Mouse (Mus musculus): ENCODE results near the gene Klhdc4.

Klhdc4 gene

DNA sequence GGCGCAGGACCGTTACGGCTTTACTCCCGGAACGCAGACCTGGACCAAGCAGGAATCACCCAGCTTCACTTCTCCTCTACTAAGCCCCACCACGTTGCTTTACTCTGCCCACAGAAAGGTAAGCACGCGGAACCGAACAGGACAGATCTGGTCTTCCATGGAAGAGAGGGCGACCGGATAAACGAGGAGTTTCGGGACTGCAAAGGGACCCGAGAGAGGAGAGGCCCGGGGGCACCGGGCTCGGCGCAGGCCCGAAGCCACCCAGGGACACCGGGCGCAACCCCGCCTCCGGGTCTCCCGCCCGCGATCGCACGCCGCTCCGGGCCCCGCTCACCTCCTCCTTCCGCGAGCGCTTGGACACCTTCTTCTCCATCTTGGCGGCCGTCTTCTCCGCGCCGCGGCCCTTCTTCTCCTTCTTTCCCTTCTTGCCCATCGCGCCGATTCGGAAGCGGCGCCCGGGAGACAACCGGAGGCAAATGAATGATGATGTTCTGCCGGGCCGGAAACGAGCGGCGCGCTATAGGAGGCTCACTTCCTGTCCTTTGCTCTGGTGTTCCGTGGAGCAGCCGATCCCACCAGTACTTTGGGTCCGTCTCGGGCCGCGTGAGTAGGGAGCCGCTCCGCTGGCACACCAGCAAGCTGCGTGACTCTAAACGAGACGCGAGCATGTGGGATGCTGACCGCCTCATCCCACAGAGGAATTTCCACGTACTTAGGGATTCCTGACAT is at the start of gene Klhdc4:
TSS of gene Klhdc4 (minus strand) at position 522 of the 729 bp plus-strand sequence.
- peak; percentile 90 for DNase-seq (ENCODE audit: low read depth, low spot score)

DNA sequence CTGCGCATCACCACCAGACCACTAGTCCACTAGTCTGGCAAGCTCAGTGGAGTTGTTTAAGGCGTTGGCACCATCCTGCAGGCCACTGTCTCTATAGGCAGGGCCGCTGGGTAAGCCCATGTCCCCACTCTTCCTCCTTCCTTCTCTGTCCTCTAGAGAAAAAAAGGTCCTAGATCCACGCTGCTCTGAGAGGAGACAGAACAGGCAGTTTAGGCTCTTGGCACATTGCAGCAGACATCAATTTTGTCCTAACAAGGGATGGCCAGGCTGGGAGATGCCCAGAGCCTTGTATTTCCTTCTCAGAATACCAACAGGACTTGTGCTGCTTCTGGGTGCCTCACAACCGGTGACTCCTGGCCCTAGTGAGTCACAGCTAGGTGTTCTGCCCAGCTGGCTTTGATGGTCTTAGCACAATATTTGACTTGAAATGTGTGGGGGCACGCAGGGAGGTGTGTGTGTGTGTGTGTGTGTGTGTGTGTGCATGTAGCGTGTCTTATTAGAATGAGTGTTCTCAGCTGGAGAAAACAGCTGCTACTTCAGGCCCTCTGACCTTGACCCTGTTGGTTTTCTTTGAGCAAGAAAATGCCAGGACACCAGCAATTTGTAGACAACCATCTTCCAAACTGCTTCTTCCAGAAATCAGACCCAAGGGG is 48.6 kb upstream of the Klhdc4 start:
- no peak for DNase-seq (ENCODE audit: low read depth, low spot score)

DNA sequence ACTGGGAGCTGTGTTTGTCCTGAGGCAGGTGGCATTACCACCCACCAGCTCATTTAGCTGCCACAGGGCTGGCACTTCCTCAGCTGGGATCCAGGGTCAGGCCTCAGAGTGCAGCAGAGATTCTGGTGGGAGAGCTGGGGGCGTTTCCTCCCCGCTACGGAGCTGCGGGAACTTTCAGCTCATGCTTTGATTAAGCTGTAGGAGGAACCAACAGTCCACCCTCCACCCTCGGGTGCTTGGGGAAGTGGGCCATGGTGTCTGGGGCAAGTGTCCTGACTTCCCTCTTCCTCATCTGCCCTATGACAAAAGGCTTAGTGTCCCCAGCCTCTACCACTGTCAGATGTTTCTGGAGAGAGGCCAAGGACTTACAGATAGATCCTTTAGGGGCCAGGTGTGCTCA is 47.8 kb upstream of the Klhdc4 start:
- no peak for DNase-seq (ENCODE audit: low read depth, low spot score)

DNA sequence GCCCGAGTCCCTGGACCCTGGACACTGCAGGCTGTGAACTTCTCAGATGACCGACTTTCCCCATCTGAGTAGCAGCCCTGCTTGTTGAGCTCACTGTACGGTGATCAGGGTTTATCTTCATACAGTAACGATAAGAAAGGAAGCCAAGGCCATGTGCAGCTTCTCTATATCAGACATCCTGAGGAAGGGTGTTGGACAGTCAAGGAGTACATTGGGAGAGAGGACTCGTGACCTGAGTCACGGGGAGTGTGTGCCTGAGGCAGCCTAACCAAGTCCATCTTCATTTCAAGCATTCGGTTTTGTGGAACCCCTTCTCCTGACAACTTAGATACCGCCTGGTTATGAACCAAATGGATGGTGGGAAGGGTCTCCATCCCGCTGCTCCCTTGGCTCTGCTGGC is 46.1 kb upstream of the Klhdc4 start:
- DNase-seq (ENCODE audit: low read depth, low spot score), result no peak

DNA sequence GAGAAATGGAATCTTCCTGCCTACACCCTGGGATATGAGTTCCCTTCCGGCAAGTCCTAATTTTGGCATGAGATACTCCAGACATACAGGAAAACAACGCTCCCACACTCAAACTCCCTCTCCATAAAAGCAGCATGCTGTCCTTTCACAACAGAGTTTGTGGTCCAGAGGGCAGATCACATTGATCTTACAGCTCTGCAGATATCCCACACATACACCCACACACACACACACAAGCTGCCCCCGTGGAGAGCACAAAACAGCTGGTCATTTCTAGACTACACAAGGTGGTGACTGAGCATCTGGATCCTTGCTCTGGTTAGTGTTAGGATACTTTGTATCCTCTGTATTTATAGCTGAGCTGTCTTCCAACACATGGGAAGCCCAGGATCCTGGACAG is 45.7 kb upstream of the Klhdc4 start:
- peak; percentile 49 for DNase-seq (ENCODE audit: low read depth, low spot score)

DNA sequence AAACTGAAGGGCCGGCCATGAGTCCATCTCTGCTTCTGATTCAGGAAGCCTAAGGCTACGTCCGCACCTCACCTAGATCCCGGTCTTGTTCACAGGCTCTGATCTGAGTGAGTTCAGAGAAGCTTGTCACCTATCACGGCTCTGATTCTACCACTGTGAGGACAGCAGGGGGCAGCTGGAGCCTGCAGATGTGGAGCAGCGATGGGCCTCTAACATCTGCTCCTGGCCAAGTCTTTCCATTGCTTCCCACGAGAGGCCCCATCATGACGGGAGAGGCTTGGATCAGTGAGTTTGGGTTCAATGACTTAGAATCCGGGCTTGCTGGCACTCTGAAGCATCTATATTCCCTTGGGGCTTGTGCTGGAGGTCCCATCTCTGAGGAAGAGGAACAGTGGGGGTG is 44.7 kb upstream of the Klhdc4 start:
- DNase-seq (ENCODE audit: low read depth, low spot score), result no peak

DNA sequence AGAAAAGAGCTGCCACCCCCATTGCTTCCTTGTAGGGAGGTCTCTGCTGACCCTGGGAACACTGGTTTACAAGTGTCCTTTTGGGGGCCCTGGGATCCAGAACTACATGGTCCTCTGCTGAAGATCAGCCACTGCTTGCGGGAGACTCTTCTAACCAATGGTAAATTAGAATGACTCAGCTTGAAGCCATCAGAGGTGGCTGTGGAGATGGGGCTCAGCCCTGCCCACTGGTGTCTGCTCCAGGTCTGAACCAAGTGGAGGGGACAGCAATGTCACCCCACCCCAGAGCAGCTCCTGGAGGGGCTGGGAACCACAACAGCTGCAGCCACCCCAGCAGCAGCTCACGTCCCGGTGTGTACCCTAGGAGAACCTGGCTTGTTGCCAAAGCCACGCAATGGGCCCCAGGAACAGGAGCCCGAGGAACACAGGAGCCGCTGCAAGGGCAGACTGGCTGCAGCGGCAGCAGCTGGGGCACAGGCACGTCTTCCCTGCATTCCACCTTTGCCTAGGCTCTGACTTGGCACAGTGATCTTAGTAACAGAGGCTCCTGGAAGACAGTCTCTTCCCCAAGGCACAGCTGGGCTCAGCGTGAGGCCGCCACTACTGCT is 42.6 kb upstream of the Klhdc4 start:
- DNase-seq (ENCODE audit: low read depth, low spot score), result no peak

DNA sequence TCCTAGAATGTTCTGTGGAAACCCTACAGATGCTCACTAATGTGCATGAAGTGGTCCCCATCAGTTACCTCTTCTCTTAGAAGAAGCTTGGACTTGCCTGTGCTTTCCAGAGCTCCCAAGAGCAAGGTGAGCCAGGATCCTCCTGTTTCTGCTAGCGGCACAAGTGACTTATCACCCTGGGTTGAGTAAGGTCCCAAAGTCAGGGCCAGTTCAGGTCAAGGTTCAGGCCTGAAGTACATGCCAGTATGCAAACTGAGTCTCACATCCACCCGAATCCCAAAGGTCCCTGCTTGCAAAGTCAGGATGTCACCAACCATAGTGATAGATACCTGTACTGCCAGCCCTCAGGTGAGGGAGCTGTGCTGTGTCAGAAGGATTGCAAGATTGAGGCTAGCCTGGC is 40.8 kb upstream of the Klhdc4 start:
- DNase-seq (ENCODE audit: low read depth, low spot score), result no peak

DNA sequence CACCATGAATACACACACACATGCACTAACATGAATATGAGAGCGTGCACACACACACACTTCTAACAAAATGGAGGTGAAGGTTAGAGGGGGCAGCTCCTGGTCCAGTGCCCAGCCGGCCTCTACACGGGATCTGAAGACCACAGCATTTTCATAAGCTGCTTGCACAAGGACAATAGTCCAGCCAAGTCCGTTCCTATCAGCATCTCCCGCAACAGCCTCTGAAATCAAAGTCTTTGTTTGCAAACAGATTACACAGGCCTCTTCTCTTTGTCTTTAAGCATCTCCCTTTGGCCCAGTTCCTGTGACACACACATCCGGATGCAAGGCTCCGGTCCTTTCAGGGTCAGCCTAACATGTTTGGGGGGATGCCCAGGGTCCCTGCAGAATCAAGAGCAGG is 39.5 kb upstream of the Klhdc4 start:
- no peak for DNase-seq (ENCODE audit: low read depth, low spot score)

DNA sequence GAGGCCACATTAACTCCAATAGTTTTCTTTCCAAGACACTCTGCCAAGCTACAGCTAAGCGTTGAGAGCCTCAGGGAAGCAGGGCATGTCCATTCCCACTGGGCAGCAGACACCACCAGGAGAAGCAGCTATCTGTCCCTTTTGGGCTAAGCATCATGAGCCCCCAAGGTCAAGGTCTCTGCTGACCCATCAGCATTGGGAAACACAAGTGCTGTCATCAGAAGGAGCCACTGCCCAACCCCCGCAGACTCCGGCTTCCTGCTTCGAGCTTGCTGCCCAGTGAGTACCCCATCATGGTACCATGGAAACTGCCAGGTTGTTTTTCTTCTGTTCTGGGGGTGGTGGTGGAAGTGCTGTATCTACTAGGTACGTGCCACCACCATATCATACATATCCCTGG is 38.8 kb upstream of the Klhdc4 start:
- DNase-seq (ENCODE audit: low read depth, low spot score), result no peak

DNA sequence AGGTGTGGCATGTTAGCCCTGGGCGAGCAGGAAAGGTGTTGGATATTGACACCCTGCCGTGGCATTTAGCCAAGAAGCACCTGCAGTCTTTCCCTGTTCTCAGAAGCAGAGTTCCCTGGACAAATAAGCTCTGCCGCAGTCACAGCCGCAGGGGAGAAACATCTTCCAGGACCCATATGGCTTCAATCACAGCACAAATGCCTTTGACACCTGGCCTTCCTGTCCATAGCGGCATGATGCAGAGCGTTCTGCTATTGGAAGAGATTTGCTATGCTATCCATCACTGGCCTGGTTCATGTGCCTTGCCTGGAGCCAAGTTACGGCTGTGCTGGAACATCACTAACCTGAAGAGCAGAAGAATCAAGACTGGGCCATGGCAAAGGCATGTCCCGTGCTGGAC is 36.0 kb upstream of the Klhdc4 start:
- no peak for DNase-seq (ENCODE audit: low read depth, low spot score)

DNA sequence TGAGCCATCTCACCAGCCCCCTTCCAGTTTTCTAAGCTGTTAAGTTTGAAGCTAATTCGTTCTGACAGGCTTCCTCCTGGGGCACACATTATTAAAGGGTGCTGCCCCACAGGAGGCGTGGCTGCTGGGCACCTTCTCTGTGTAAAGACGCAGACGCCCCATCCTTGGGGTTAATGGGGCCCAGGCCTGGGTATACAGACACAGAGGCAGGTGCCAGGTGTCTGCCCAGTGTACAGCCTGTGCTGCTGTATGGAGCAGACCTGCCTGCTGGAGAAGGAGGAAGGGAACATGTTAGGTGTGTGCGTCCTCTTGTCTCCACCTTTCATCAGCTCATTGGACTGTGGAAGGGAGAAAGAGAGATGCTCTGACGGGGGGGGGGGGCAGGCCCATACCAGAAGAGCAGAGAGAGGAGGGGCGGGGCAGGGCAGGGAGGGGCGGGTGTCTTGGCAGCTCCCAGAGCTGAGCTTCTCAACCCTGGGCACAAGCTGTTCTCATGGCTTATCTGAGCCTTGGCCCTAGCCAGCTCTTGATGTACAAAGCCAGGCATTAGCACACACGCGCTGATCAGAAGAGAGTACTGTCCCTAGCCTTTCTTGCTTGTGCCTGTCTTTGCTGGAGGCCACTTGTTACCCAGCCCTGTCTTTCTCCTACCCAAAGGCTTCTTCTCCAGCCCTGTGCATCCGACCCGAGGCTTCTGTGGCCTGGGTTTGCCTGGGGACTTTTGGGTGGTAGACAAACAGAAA is 32.6 kb upstream of the Klhdc4 start:
- no peak for DNase-seq (ENCODE audit: low read depth, low spot score)

DNA sequence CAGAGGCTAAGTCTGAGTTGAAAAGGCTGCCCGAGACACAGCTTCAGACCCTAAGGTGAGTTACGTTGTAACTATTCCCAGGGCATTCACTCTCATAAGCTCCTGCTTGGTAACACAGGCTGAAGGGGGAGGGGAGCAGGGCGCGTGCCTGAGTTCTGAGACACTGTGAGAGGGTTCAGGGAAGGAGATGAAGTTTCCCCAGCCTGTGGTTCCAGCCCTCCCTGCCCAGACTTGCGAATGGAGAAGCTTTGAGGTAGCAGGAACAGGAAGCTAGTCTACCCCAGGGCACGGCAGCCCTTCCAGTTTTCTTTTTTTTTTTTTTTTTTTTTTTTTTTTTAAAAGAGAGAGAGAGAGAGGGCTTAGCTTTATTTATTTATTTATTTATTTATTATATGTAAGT is 31.9 kb upstream of the Klhdc4 start:
- DNase-seq (ENCODE audit: low read depth, low spot score), result no peak

DNA sequence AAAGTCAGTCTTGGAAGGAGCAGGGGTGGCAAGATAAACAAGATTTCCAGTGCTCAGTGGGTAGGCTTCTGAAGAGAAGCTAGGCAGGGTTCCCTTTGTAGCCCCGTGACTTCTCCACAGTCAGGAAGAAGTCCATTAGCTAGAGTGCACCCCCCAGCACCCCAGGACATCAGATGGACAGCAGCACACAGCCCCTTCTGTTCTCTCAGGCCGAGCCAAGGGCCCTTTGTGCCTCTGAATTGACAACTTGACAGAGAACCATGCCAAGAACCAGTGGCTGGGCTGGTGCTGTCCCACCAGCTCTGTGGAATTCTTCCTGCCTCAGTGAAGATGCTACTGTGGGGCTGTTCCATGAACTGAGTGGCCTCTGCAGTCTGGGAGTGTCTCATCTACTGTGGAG is 28.4 kb upstream of the Klhdc4 start:
- DNase-seq (ENCODE audit: low read depth, low spot score), result no peak

DNA sequence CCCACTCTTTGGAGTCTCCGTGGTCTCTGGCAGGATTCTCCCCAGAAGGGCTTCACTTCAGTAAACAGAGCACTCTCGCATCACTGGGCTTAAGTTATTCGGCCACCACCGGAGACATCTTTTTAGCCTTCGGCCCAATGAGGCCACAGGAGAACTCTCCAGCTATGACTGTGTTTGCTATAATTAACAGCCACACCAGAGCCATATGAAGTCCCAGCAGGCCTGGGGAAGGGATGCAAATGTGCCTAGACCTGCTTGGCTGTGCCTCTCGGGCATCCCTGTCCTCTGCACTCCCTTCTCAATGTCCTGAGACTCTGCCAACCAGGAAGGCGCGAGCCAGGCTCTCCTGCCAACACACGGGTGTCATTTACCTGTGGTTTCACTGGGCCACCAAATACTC is 28.0 kb upstream of the Klhdc4 start:
- DNase-seq (ENCODE audit: low read depth, low spot score), result no peak

DNA sequence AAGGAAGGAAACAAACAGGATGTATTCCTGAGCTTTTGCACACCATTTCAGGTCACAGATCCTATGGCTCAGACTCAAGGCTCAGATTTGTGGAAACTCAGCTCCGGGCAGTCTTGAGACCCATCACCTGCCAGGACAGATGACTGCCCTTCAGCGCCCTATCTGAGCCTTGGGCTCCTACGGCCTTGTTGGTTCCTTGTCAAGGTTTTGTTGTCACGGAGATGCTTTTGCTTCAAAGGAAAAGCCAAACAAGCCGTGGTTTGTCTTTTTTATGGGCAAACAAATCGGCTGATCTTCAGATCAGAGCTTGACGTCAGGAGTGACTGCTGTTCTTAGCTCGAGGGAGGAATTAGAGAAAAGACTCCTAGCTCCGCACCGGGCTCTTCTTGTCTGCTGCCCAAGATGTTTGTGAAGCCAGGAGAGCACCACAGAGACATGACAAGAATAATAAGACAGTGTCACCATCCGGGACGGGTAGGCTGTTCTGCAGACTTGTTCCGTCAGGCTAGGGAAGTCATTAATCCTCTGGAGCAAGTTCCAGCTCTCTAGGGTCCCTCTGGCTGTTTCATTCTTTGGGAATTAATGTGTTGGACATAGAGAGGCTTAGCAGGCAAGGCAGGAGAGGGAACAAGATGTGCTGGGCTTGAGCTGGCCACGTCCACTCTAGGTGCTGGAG is 26.8 kb upstream of the Klhdc4 start:
- DNase-seq (ENCODE audit: low read depth, low spot score), result no peak

DNA sequence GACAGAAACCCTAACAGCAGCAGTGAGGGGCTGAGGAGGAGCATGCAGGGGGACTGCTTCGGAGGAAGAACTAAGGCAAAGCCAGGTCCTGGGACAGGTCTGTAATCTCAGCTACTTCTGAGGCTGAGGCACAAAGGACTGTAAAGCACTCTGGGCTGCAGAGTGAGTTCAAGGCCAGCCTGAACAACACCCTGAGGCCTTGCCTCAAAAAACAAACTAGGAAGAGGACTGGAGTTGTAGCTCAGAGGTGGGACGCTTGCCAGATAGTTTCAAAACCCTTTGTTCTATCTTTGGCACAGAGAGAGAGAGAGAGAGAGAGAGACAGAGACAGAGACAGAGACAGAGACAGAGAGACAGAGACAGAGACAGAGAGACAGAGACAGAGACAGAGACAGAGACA is 24.2 kb upstream of the Klhdc4 start:
- no peak for DNase-seq (ENCODE audit: low read depth, low spot score)

DNA sequence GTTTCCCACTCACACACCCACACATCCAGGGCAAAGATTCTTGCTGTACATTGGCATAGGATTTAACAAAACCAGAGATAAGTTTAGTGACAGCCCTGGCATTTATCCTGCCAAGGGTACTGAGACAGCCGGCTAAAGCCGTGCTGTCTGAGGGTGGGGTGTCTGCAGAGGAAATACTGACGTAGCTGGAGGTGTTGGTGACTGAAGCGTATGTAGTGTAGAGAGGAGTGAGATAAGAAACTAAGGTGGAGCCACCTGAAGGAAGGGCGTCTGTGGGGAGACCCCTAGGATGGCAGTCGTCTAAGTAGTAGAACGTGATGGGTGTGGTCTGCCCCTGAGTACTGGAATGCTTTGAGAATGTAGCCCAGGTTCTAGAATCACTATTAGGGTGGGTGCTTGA is 23.1 kb upstream of the Klhdc4 start:
- DNase-seq (ENCODE audit: low read depth, low spot score), result no peak

DNA sequence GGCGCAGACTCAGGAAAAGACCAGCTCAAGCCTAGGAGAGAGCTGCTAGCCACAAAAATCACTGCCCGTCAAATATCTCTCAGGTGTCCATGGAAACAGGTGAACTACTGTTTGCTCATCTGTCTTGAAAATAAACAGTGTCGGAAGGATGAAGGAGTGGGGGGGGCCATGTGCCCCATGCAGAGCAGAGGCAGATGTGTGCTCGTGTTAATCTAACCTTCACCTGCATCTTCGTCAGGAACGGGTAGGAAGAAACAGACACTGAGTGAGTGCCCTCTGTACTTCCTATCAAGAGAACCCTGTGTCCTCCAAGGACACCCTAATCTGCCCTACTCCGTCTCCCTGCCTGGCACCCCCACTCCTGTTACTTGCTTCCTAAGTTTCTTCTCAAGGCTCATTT is 22.3 kb upstream of the Klhdc4 start:
- DNase-seq (ENCODE audit: low read depth, low spot score), result no peak

DNA sequence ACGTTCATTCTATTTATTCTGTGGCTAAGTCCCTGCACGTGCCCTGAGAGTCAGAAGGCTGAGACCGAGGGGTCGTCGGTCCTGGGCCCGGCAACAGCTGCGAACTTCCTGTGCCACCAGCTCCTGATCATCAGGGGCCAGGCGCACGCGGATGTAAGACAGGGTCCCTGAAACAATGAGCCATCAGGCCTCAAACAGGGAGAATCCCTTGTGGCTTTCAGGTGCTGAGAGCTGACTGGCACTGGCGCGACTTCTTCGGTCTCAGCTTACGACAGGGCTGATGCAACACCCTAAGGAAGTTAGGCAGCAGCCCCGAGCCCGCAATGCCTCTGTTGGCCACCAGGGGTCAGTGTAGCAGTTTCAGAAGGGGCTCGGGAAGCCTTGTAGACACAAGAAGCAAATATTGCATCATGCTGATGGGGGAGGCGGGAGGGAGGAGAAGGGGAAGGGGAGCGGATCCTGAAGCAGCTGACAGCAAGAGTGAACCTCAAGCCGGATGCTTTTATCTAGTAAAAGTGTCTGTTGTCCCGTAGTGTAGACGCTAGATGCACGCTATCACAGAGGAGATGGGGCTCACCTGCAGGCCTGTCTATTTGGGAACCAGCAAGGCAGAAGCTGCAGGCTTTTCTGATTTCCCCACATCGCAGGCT is 21.6 kb upstream of the Klhdc4 start:
- DNase-seq (ENCODE audit: low read depth, low spot score), result peak; percentile 92

DNA sequence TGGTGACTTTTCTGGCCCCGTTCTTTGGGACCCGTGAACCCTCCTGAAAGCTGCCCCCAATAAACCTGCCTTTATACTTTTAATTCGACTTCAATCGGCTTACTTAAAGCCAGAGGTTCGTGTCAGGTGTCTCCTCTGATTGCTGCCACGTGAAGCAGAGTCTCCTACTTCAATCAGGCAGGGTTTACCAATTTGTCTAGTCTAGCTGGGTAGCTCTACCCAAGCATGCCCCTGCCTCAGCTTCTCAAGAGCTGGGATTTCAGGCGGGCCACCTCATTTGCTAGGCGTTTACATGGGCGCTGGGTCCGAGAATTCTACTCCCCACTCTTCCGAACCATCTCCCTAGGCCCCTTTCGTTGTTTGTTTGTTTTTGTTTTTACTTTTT is 21.1 kb upstream of the Klhdc4 start:
- no peak for DNase-seq (ENCODE audit: low read depth, low spot score)
